Mouse (Mus musculus): ENCODE results near the gene Scn3b.

Scn3b gene

DNA sequence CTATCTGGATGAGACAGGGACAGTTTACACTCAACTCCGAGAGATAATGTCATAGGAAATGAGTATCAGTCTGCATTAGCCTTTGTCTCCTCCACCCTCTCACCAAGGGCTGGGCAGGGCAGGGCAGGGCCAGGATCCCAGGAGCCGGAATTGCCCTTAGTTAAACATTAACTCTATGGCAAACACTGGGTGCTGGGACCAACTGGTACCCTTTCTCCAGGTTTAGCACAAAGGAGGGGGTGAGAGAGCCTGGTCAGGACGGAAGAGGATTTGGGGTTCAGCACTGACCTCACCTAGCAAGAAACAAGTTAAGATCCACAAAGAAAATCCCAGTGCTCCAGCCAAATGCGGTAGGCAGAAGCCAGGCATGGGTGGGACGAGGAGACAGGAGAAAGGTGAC lies 54.2 kb downstream of the Scn3b start:
- no peak overlapping the region for H3K4me3 ChIP-seq (replicated peaks; ENCODE audit: low read length)
- H3K36me3 ChIP-seq (ENCODE audit: insufficient read depth, low read length), result peaks cover 48% of the 10 kb centered on the region
- H3K9me3 ChIP-seq (ENCODE audit: low read length), result peaks cover 5% of the 10 kb centered on the region; the same call in 1 of the 2 replicates
- no peaks in the 10 kb centered on the region for H3K27me3 ChIP-seq (ENCODE audit: insufficient read depth, low read length)
- TF ChIP-seq NANOG (IDR thresholded peaks at IDR 0.05; ENCODE audit: borderline replicate concordance, low read length), result no peak
- TF ChIP-seq POU5F1 (IDR thresholded peaks at IDR 0.05; ENCODE audit: borderline replicate concordance, low read length), result no peak
- TF ChIP-seq CTCF (conservative IDR thresholded peaks at IDR 0.05; ENCODE audit: low read length), result no peak
- H3K4me1 ChIP-seq (replicated peaks; ENCODE audit: low read depth, low read length), result peaks cover 46% of the 10 kb centered on the region

DNA sequence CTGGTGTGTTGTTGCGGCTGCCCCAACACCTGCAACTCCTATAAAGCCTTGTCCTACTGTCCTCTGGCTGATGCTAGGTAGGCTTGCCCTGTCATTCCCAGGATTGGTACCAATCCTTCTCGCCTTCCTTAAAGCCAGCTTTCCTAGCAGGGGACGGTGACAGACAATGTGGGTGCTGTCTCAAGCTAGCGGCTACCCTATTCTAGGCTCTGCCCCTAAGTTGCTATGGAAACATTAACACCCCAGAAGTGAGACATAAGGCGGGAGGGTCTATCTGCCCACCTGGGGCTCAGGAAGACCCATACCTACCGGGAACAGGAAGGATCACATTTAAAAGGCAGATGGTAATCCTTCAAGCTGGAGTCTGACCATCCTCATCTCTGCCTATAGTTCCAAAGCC lies 54.8 kb downstream of the Scn3b start:
- peaks cover 46% of the 10 kb centered on the region for H3K4me1 ChIP-seq (replicated peaks; ENCODE audit: low read depth, low read length)
- H3K9me3 ChIP-seq (ENCODE audit: low read length), result peaks cover 5% of the 10 kb centered on the region; the same call in 1 of the 2 replicates
- H3K36me3 ChIP-seq (ENCODE audit: insufficient read depth, low read length), result peaks cover 54% of the 10 kb centered on the region
- TF ChIP-seq CTCF (conservative IDR thresholded peaks at IDR 0.05; ENCODE audit: low read length) (no peak), POU5F1 (IDR thresholded peaks at IDR 0.05; ENCODE audit: borderline replicate concordance, low read length) (no peak), NANOG (IDR thresholded peaks at IDR 0.05; ENCODE audit: borderline replicate concordance, low read length) (no peak)
- no peak overlapping the region for H3K4me3 ChIP-seq (replicated peaks; ENCODE audit: low read length)
- H3K27me3 ChIP-seq (ENCODE audit: insufficient read depth, low read length), result no peaks in the 10 kb centered on the region

DNA sequence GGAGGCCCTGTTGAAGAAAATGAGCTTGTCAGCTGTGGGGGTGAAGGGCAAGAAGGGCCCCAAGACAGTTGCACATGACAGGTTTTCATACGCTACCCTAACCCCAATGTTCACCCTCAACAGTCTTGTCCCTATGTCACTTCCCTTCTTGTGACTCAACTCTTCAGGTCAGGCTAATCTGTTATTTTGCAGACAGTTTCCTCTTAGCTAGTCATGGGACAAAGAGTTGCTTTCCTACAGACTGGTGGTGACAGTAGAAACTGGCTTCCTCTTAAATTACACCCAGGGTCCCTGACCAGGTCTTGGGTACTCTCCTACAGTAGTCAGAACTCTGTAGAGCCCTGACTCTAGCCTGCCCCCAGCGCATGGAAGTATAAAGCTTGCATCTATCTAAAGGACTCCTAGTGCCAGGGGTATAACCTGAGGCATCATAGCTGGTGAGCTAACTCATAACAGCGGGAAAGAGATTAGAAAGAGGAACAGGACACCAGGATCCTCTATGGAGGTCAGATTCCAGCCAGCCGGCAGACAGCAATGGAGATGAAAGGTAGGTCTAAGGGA lies 55.3 kb downstream of the Scn3b start:
- H3K36me3 ChIP-seq (ENCODE audit: insufficient read depth, low read length), result peaks cover 56% of the 10 kb centered on the region
- peaks cover 46% of the 10 kb centered on the region for H3K4me1 ChIP-seq (replicated peaks; ENCODE audit: low read depth, low read length)
- no peak overlapping the region for H3K4me3 ChIP-seq (replicated peaks; ENCODE audit: low read length)
- TF ChIP-seq POU5F1 (IDR thresholded peaks at IDR 0.05; ENCODE audit: borderline replicate concordance, low read length) (no peak), NANOG (IDR thresholded peaks at IDR 0.05; ENCODE audit: borderline replicate concordance, low read length) (no peak), CTCF (conservative IDR thresholded peaks at IDR 0.05; ENCODE audit: low read length) (no peak)
- no peaks in the 10 kb centered on the region for H3K27me3 ChIP-seq (ENCODE audit: insufficient read depth, low read length)
- H3K9me3 ChIP-seq (ENCODE audit: low read length), result peaks cover 5% of the 10 kb centered on the region; the same call in 1 of the 2 replicates

DNA sequence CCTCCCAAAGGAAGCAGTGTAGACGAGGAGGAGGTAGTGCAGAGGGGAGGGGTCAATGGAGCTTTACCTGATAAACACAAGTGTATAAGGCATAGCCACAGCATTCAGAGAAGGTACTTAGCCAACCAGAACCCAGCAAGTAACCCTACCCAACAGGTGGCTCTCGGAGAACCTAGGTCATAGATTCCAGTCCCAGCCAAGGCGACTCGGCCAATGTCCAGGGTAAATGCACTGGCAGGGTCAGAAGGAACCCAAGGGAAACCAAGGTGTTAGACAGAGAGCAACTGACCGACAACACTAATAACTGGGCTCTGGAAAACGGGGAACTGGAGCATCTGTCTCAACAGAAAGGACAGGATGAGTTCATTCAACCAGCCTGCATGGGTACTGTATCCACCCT lies 55.8 kb downstream of the Scn3b start:
- H3K36me3 ChIP-seq (ENCODE audit: insufficient read depth, low read length), result peaks cover 56% of the 10 kb centered on the region
- H3K4me1 ChIP-seq (replicated peaks; ENCODE audit: low read depth, low read length), result peaks cover 45% of the 10 kb centered on the region
- H3K4me3 ChIP-seq (replicated peaks; ENCODE audit: low read length), result no peak overlapping the region
- TF ChIP-seq POU5F1 (IDR thresholded peaks at IDR 0.05; ENCODE audit: borderline replicate concordance, low read length) (no peak), CTCF (conservative IDR thresholded peaks at IDR 0.05; ENCODE audit: low read length) (no peak), NANOG (IDR thresholded peaks at IDR 0.05; ENCODE audit: borderline replicate concordance, low read length) (no peak)
- peaks cover 5% of the 10 kb centered on the region; the same call in 1 of the 2 replicates for H3K9me3 ChIP-seq (ENCODE audit: low read length)
- H3K27me3 ChIP-seq (ENCODE audit: insufficient read depth, low read length), result no peaks in the 10 kb centered on the region

DNA sequence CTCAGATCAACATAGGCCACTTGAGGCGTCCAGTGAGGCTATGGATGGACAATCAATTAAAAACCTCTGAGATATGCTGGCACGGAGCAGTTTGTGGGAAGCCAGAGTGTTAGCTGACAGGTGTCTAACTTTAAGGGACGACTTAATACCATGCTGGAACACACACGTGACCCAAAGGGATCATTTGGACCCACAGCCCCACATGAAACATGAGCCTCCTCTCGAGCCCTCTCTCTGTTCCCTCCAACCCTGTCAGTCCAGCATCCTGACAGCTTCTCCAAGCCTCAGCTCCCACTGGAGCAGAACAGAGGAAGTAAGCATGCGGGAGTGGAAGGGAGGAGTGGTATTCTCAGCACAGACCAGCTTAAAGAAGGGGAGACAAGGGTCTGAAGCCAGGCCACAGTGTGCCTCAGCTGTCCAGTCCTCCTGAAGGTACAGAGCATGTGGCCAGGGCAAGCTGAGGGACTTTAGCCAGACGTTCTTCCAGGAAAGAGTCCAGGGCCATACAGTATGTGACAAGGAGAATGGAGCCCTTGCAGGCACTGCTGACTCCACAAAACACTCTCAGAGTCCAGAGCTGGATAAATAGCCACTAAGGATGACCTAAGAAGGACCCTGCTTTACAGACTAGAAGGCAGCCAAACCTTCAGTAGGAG lies 57.4 kb downstream of the Scn3b start:
- peaks cover 45% of the 10 kb centered on the region for H3K4me1 ChIP-seq (replicated peaks; ENCODE audit: low read depth, low read length)
- no peak for TF ChIP-seq CTCF (conservative IDR thresholded peaks at IDR 0.05; ENCODE audit: low read length)
- no peak for TF ChIP-seq POU5F1 (IDR thresholded peaks at IDR 0.05; ENCODE audit: borderline replicate concordance, low read length)
- TF ChIP-seq NANOG (IDR thresholded peaks at IDR 0.05; ENCODE audit: borderline replicate concordance, low read length), result no peak
- H3K36me3 ChIP-seq (ENCODE audit: insufficient read depth, low read length), result peaks cover 45% of the 10 kb centered on the region
- H3K9me3 ChIP-seq (ENCODE audit: low read length), result peaks cover 5% of the 10 kb centered on the region; the same call in 1 of the 2 replicates
- H3K27me3 ChIP-seq (ENCODE audit: insufficient read depth, low read length), result no peaks in the 10 kb centered on the region
- no peak overlapping the region for H3K4me3 ChIP-seq (replicated peaks; ENCODE audit: low read length)

DNA sequence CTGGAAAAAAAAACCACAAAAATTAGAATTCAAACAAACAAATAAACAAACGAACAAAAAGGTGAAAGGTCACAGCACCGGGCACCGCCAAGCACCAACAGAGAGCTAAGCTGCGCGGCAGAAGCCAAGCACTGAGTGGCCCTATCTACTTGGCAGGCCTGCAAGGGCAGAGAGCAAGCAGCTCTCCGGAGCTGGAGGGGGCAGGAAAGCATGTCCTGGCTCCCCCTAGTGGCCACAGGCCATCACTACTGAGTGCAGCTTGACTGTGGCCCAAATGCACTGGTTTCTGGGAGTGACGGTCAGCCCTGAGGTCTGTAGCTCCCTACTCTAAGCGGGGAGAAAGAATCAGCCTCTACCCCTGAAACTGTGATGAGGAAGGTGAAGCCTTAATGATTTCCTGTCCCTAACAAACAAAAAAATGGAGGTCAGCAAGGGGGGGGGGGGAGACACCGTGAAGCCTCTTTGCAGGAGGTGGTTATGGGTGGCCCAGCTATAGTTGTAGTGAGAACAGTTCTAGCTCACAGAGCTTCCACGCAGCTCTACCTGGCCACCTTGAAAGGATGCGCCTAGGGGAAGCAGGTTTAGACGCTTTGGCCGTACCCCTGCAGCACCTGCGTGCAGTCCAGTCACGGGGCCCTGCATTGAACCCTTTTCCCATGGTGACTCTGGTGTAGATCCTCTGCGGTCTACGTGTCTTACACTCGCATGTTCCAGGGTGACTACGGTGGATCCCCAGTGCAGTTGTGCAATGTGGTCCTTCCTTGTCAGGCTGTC lies 61.8 kb downstream of the Scn3b start:
- peaks cover 34% of the 10 kb centered on the region for H3K36me3 ChIP-seq (ENCODE audit: insufficient read depth, low read length)
- peaks cover 5% of the 10 kb centered on the region; the same call in 1 of the 2 replicates for H3K9me3 ChIP-seq (ENCODE audit: low read length)
- no peak for TF ChIP-seq POU5F1 (IDR thresholded peaks at IDR 0.05; ENCODE audit: borderline replicate concordance, low read length)
- TF ChIP-seq CTCF (conservative IDR thresholded peaks at IDR 0.05; ENCODE audit: low read length), result peak; percentile 96
- TF ChIP-seq NANOG (IDR thresholded peaks at IDR 0.05; ENCODE audit: borderline replicate concordance, low read length), result no peak
- no peaks in the 10 kb centered on the region for H3K27me3 ChIP-seq (ENCODE audit: insufficient read depth, low read length)
- peaks cover 60% of the 10 kb centered on the region for H3K4me1 ChIP-seq (replicated peaks; ENCODE audit: low read depth, low read length)
- H3K4me3 ChIP-seq (replicated peaks; ENCODE audit: low read length), result peak overlapping the region; percentile 80; the same call in 1 of the 2 replicates

DNA sequence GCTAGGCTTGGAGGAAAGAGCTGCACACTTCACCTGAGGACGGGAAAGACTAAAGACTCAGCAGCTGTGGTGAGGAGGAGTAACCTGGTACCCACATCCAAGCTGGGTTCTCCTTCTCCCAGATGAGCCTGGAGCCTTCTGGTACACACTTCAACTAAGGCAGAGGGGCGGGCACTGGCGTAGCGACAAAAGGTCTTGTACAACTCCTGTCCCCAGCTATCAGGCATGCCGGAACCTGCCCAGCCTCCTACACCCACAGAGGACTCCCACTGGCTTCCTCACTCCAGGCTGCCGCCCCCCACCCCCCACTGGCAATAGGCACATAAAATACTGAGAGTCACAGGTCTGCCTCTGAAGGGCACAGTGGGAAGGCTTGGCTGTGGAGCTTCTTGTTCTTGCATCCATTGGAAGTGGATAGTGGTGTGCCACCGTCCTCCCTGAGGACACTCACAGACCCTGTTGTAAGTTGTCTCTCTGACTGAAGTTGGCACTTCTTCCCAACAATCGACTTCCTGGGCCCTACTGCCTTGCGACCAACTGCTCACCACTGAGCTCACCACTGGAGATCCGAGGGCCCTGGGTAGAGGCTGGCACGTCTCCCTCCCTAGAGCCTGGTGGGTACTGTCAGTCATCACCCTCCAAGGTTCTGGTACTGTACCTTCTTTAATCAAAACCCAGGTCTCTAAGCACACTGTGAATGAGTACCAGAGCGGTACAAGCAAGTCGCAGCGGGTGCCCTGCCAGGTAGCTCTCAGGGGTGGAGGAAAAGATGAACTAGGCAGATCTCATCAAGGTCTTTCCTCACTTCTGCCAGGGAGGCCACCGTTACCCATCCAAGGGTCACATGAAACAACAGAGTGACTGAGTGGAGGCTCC lies 62.6 kb downstream of the Scn3b start:
- H3K9me3 ChIP-seq (ENCODE audit: low read length), result peaks cover under 1% of the 10 kb centered on the region; the same call in 1 of the 2 replicates
- H3K4me1 ChIP-seq (replicated peaks; ENCODE audit: low read depth, low read length), result peaks cover 68% of the 10 kb centered on the region
- peak overlapping the region; percentile 80 for H3K4me3 ChIP-seq (replicated peaks; ENCODE audit: low read length)
- TF ChIP-seq NANOG (IDR thresholded peaks at IDR 0.05; ENCODE audit: borderline replicate concordance, low read length) (no peak), POU5F1 (IDR thresholded peaks at IDR 0.05; ENCODE audit: borderline replicate concordance, low read length) (no peak), CTCF (conservative IDR thresholded peaks at IDR 0.05; ENCODE audit: low read length) (no peak)
- H3K36me3 ChIP-seq (ENCODE audit: insufficient read depth, low read length), result peaks cover 25% of the 10 kb centered on the region
- H3K27me3 ChIP-seq (ENCODE audit: insufficient read depth, low read length), result no peaks in the 10 kb centered on the region

Measured in E14TG2a.4 (cell line).